Comparison of ENCODE assay signal across 11 mouse cellular contexts in genomic region chr4:155482125-155482480, GRCm38 (mm10). TPM values are rescaled to one million over a fixed set of nuclear protein-coding genes. Genes with fewer than 3 reads are reported as not detected.
DNase-seq lines count a peak whose midpoint lies in the region; ATAC-seq and TF ChIP-seq lines count a peak whose summit lies in the region.
"Had no signal": no experiment of that assay in that cellular context is flagged by ENCODE, and none has a peak within 500 bp of the region (broad histone marks: within the 10 kb centered on the region; RNA-seq: fewer than 3 reads in every experiment).

No protein-coding gene starts in this region.

- no peak for ATAC-seq in heart, embryonic 11.5 days (replicated peaks; ENCODE audit: insufficient number of reproducible peaks, low FRiP score, low TSS enrichment)
- no peak for ATAC-seq in kidney, embryonic 16.5 days (ENCODE audit: low FRiP score, low TSS enrichment)
- no peak; the same call in 1 of the 2 replicates for ATAC-seq in midbrain, postnatal 0 days (ENCODE audit: low FRiP score)
- no peak for ATAC-seq in midbrain, embryonic 15.5 days (replicated peaks)

- H3K27me3 ChIP-seq in heart, embryonic 11.5 days (ENCODE audit: control insufficient read depth, insufficient read depth, low read length) = no peaks in the 10 kb centered on the region; the same call in 1 of the 2 replicates
- H3K27me3 ChIP-seq in kidney, embryonic 16.5 days (ENCODE audit: insufficient read depth, low read length) = no peaks in the 10 kb centered on the region
- H3K27me3 ChIP-seq in midbrain, postnatal 0 days (ENCODE audit: insufficient read depth, low read length) = no peaks in the 10 kb centered on the region
- H3K27me3 ChIP-seq in midbrain, embryonic 15.5 days (replicated peaks) = no peaks in the 10 kb centered on the region

- H3K4me1 ChIP-seq in heart, embryonic 11.5 days (ENCODE audit: control insufficient read depth, insufficient read depth, low read length) = peaks cover 2% of the 10 kb centered on the region; the same call in 1 of the 2 replicates
- peaks cover 12% of the 10 kb centered on the region; the same call in 1 of the 2 replicates for H3K4me1 ChIP-seq in kidney, embryonic 16.5 days (ENCODE audit: insufficient read depth, low read length)
- H3K4me1 ChIP-seq in midbrain, postnatal 0 days (ENCODE audit: insufficient read depth, low read length) = no peaks in the 10 kb centered on the region
- no peaks in the 10 kb centered on the region for H3K4me1 ChIP-seq in midbrain, embryonic 15.5 days

- no peak overlapping the region for H3K4me3 ChIP-seq in heart, embryonic 11.5 days (ENCODE audit: low read depth, low read length)
- H3K4me3 ChIP-seq in kidney, embryonic 16.5 days (ENCODE audit: low read length) = peak overlapping the region; percentile 31; the same call in 1 of the 2 replicates
- no peak overlapping the region for H3K4me3 ChIP-seq in midbrain, postnatal 0 days (ENCODE audit: low read depth, low read length)
- no peak overlapping the region for H3K4me3 ChIP-seq in midbrain, embryonic 15.5 days

- no peak overlapping the region for H3K27ac ChIP-seq in heart, embryonic 11.5 days (ENCODE audit: low read depth, low read length)
- no peak overlapping the region for H3K27ac ChIP-seq in kidney, embryonic 16.5 days (ENCODE audit: low read length)
- H3K27ac ChIP-seq in midbrain, postnatal 0 days (ENCODE audit: low read depth, low read length) = no peak overlapping the region
- H3K27ac ChIP-seq in midbrain, embryonic 15.5 days = no peak overlapping the region
- H3K27ac ChIP-seq: macrophage had no signal

- 81% methylated on average over 6 of the region's 6 CpGs for WGBS in heart, embryonic 11.5 days (ENCODE audit: insufficient replicate concordance)
- 89% methylated on average over 6 of the region's 6 CpGs for WGBS in kidney, embryonic 16.5 days
- WGBS in midbrain, postnatal 0 days = 91% methylated on average over 6 of the region's 6 CpGs
- WGBS in midbrain, embryonic 15.5 days = 93% methylated on average over 6 of the region's 6 CpGs

- H3K9me3 ChIP-seq in heart, embryonic 11.5 days (replicated peaks; ENCODE audit: control insufficient read depth, low read length) = no peaks in the 10 kb centered on the region
- H3K9me3 ChIP-seq in kidney, embryonic 16.5 days (ENCODE audit: low read length) = no peaks in the 10 kb centered on the region
- no peaks in the 10 kb centered on the region for H3K9me3 ChIP-seq in midbrain, postnatal 0 days (ENCODE audit: low read length)
- H3K9me3 ChIP-seq in midbrain, embryonic 15.5 days = no peaks in the 10 kb centered on the region
- H3K9me3 ChIP-seq: G1E had no signal

- peak; percentile 92 for DNase-seq in heart, adult 11 months
- DNase-seq in kidney, adult 11 months = no peak
- DNase-seq in midbrain, postnatal 0 days (ENCODE audit: low spot score) = no peak
- no peak for DNase-seq in neural tube, embryonic 10.5 days (ENCODE audit: extremely low spot score, low spot score)
- no peak for DNase-seq in adipocyte (ENCODE audit: low spot score)

- H3K4me2 ChIP-seq in heart, embryonic 11.5 days = no peak overlapping the region
- 0 out of 2 replicates have a peak overlapping the region, but pooled peaks have one; percentile 53 for H3K4me2 ChIP-seq in kidney, embryonic 16.5 days (replicated peaks; ENCODE audit: low read depth, low read length)
- peak overlapping the region; percentile 40; the same call in 1 of the 2 replicates for H3K4me2 ChIP-seq in midbrain, postnatal 0 days (ENCODE audit: low read depth, low read length, poor library complexity, severe bottlenecking)
- H3K4me2 ChIP-seq in midbrain, embryonic 15.5 days = no peak overlapping the region

- no peak overlapping the region for H3K9ac ChIP-seq in heart, embryonic 11.5 days (ENCODE audit: low read depth, low read length)
- peak overlapping the region; percentile 24; the same call in 1 of the 2 replicates for H3K9ac ChIP-seq in kidney, embryonic 16.5 days (replicated peaks; ENCODE audit: low read length)
- H3K9ac ChIP-seq in midbrain, postnatal 0 days (replicated peaks; ENCODE audit: low read length, poor library complexity, severe bottlenecking) = no peak overlapping the region
- H3K9ac ChIP-seq in midbrain, embryonic 15.5 days = no peak overlapping the region

- no peaks in the 10 kb centered on the region for H3K36me3 ChIP-seq in heart, embryonic 11.5 days (ENCODE audit: control insufficient read depth, insufficient read depth, low read length)
- no peaks in the 10 kb centered on the region for H3K36me3 ChIP-seq in kidney, embryonic 16.5 days (ENCODE audit: insufficient read depth, low read length)
- H3K36me3 ChIP-seq in midbrain, postnatal 0 days (ENCODE audit: insufficient read depth, low read length) = no peaks in the 10 kb centered on the region
- H3K36me3 ChIP-seq in midbrain, embryonic 15.5 days (replicated peaks) = no peaks in the 10 kb centered on the region
- H3K36me3 ChIP-seq: G1E had no signal

- no peak for TF ChIP-seq CTCF in midbrain, postnatal 0 days (IDR thresholded peaks at IDR 0.05)

RNA-seq across cellular contexts. Expression of gene Gnb1, which starts 9.1 kb away (rescaled TPM):
- 410 and 416 TPM in 2 replicates for polyA plus RNA-seq in heart, embryonic 11.5 days (2014; fragmentation: Nextera tagmentation; extraction: Ambion mirVana)
- polyA plus RNA-seq in kidney, embryonic 16.5 days (2015; fragmentation: Nextera tagmentation; extraction: Ambion mirVana) = 413 and 477 TPM in 2 replicates
- total RNA-seq in midbrain, postnatal 0 days (2014; rRNA removed) = 405 and 431 TPM in 2 replicates
- polyA plus RNA-seq in midbrain, postnatal 0 days (2015; fragmentation: Nextera tagmentation; extraction: Ambion mirVana) = 1,405 and 1,414 TPM in 2 replicates
- 1,179 and 1,183 TPM in 2 replicates for polyA plus RNA-seq in midbrain, embryonic 15.5 days (2015; fragmentation: Nextera tagmentation; extraction: Ambion mirVana)

RNA-seq across cellular contexts. Expression of gene Tmem52, which starts 13.2 kb away (rescaled TPM):
- polyA plus RNA-seq in heart, embryonic 11.5 days (2014; fragmentation: Nextera tagmentation; extraction: Ambion mirVana) = not detected in 2 replicates
- polyA plus RNA-seq in kidney, embryonic 16.5 days (2015; fragmentation: Nextera tagmentation; extraction: Ambion mirVana) = 1.9 and 2.2 TPM in 2 replicates
- total RNA-seq in midbrain, postnatal 0 days (2014; rRNA removed) = 1.5 and 2.1 TPM in 2 replicates
- polyA plus RNA-seq in midbrain, postnatal 0 days (2015; fragmentation: Nextera tagmentation; extraction: Ambion mirVana) = 0.33 TPM in 1 of 2 replicates, not detected in the other
- 0.44 TPM in 1 of 2 replicates, not detected in the other for polyA plus RNA-seq in midbrain, embryonic 15.5 days (2015; fragmentation: Nextera tagmentation; extraction: Ambion mirVana)
- total RNA-seq: liver, adult 2 months had no signal
- polyA plus RNA-seq: G1E; liver, adult 2 months; macrophage had no signal

Comparison
In these comparisons a context has a peak if more than half of its experiments do, and no peak if none do; other contexts are left out.
1. H3K4me2 ChIP-seq: peak in kidney, embryonic 16.5 days (single experiment) and midbrain, postnatal 0 days (single experiment); none in heart, embryonic 11.5 days (single experiment) and midbrain, embryonic 15.5 days (single experiment).